Mouse (Mus musculus): ENCODE data around the gene Zfp963. TPM values are rescaled to one million over a fixed set of nuclear protein-coding genes. Genes with fewer than 3 reads are reported as not detected.
A peak's percentile ranks its signal among the peaks of the same experiment; 100 is the strongest.
"Not testable (repeated sequence)": the region's sequence is repeated elsewhere in the genome, so short reads cannot be mapped to it uniquely, and the experiment has no call there.

Gene Zfp963
- polyA plus RNA-seq, 1 experiment from 2014 or later: 5.4 TPM

DNA sequence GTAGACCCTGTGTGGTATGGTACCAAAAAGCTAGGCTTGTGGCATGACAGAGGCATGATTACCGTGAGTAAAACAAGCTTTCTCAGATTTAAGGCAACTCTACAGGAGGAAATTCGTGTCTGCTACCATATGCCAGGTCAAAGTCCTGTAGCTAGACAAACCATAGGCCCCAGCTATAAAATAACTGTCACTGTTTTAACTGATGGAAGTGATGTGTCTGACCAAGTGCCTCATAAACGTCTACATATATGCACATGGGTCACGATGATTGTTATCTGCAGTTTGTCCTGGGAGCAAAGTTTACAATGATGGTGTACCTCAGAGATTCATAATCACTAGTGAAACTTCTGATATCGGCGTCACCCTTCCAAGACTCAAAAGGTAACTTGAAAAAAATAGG is 9.0 kb downstream of the Zfp963 start:
- no peak for DNase-seq (ENCODE audit: low spot score)

- DNase-seq (ENCODE audit: low spot score): no peak
Observed at GRCm38 (mm10) chr8:69735495-69735894, 14.3 kb downstream of the Zfp963 start.

DNA sequence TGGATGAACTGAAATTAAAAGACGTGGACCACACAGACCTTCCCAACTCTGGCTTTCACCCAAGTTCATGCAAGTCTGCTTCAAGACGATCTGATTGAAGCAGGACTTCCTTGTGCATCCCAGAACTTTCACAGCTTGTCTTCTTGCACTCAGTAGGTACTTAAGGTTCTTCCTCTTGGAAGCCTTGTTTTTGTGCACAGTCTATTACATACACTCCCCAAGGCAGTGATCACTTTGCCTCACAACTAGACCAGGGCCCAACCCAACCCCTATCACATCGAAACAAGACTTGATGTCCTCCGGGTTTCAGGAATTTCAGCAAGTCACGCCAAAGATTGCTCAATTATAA is 32.6 kb downstream of the Zfp963 start:
- DNase-seq (ENCODE audit: low spot score): no peak

- peak; percentile 98 for DNase-seq (ENCODE audit: low spot score)
Observed at GRCm38 (mm10) chr8:69716403-69717231, 33.2 kb downstream of the Zfp963 start.

DNA sequence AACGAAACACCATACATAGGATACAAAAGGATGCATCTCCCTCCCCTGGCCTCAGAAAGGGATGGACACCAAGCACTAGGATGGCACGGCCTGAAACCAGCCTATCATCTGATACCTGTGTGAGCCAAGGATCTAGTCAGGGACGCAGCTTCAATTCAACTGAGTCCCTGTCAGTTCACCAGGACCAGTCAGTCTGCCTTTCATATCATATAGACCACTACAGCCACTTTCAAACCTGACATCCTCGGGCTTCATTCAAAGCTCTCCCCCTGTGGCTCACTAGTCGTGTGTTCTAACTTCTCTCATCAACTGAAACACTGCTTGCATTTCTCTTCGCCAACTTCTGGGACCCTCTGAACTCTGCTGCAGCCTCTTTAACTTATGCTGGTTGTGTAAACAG is 34.4 kb downstream of the Zfp963 start:
- no peak for DNase-seq (ENCODE audit: low spot score)

- DNase-seq (ENCODE audit: low spot score): no peak
Observed at GRCm38 (mm10) chr8:69713516-69713915, 36.3 kb downstream of the Zfp963 start.

DNA sequence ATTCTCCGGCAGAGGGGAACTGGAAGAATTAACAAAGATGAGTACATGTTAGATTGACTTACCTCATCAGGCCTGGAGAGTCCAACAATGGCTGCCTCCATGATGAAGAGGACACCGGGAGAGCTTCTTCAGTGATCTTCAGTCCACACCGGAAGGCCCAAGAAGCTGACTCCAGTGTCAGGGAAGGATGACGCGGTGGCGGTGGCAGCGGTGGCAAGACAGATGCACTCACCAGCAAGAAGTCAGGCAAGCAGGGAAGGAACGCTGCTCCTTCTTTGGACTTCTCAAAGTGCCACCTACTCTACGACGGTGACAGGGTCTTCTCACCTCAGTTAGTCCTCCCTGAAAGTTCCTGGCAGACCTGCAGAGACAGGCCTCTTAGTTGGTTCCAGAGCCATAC is 39.1 kb downstream of the Zfp963 start, which contains the start of gene Zfp869:
Gene Zfp869 (minus strand): TSS at position 101 of the 400 bp plus-strand sequence.
- not testable (repeated sequence) for DNase-seq (ENCODE audit: low spot score)

DNA sequence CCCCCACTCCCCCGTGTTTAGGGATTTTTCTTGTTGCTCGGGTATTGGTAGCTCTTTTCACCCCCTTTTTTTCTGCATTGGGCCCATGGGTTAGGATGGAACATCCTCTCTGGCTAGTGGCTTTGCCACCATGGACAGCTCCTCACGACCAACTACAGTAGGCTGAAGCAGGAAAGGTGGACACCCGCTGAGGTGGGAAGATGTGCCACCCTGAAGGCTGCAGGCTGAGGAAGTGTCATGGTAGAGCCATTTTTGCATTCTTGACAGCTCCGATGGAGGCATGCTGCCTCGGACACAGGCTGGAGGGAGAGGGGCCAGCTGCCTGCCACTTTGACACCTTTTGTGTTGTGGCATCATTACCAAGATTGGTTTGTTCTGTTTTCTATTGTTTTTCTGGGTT is 48.0 kb downstream of the Zfp963 start:
- no peak for DNase-seq (ENCODE audit: low spot score)

Other genes with a start within 250 kb of the Zfp963 start
- not detected in 2 replicates for gene Gm7697, start 227.0 kb downstream of the Zfp963 start, polyA plus RNA-seq (2015; fragmentation: Nextera tagmentation; extraction: Ambion mirVana)
- gene Zfp868, start 124.4 kb downstream of the Zfp963 start, polyA plus RNA-seq (2015; fragmentation: Nextera tagmentation; extraction: Ambion mirVana): 20.1 and 20.7 TPM in 2 replicates
- gene Zfp964, start 95.5 kb downstream of the Zfp963 start, polyA plus RNA-seq (2015; fragmentation: Nextera tagmentation; extraction: Ambion mirVana): 0.48 and 0.54 TPM in 2 replicates
- 23.7 and 26.3 TPM in 2 replicates for gene Zfp869, start 39.2 kb downstream of the Zfp963 start, polyA plus RNA-seq (2015; fragmentation: Nextera tagmentation; extraction: Ambion mirVana)
- gene Gm20422, start 24.9 kb upstream of the Zfp963 start, polyA plus RNA-seq (2015; fragmentation: Nextera tagmentation; extraction: Ambion mirVana): 0.33 and 1.3 TPM in 2 replicates
- 37.2 and 39.2 TPM in 2 replicates for gene Atp13a1, start 41.2 kb upstream of the Zfp963 start, polyA plus RNA-seq (2015; fragmentation: Nextera tagmentation; extraction: Ambion mirVana)
- gene Zfp866, start 41.2 kb upstream of the Zfp963 start, polyA plus RNA-seq (2015; fragmentation: Nextera tagmentation; extraction: Ambion mirVana): 18.3 and 22.1 TPM in 2 replicates
- 30.9 and 35.0 TPM in 2 replicates for gene Gmip, start 58.7 kb upstream of the Zfp963 start, polyA plus RNA-seq (2015; fragmentation: Nextera tagmentation; extraction: Ambion mirVana)
- 0.31 and 0.53 TPM in 2 replicates for gene Lpar2, start 72.5 kb upstream of the Zfp963 start, polyA plus RNA-seq (2015; fragmentation: Nextera tagmentation; extraction: Ambion mirVana)
- gene Pbx4, start 82.5 kb upstream of the Zfp963 start, polyA plus RNA-seq (2015; fragmentation: Nextera tagmentation; extraction: Ambion mirVana): 15.1 and 18.3 TPM in 2 replicates
- gene Cilp2, start 137.7 kb upstream of the Zfp963 start, polyA plus RNA-seq (2015; fragmentation: Nextera tagmentation; extraction: Ambion mirVana): 0.09 and 0.16 TPM in 2 replicates
- gene Tssk6, start 152.2 kb upstream of the Zfp963 start, polyA plus RNA-seq (2015; fragmentation: Nextera tagmentation; extraction: Ambion mirVana): 5.0 and 5.1 TPM in 2 replicates
- 228 and 241 TPM in 2 replicates for gene Ndufa13, start 152.6 kb upstream of the Zfp963 start, polyA plus RNA-seq (2015; fragmentation: Nextera tagmentation; extraction: Ambion mirVana)
- gene Yjefn3, start 152.7 kb upstream of the Zfp963 start, polyA plus RNA-seq (2015; fragmentation: Nextera tagmentation; extraction: Ambion mirVana): 3.7 and 4.0 TPM in 2 replicates
- 60.6 and 60.8 TPM in 2 replicates for gene Gatad2a, start 246.4 kb upstream of the Zfp963 start, polyA plus RNA-seq (2015; fragmentation: Nextera tagmentation; extraction: Ambion mirVana)

Data from thymus, postnatal 0 days (tissue).